Mouse (Mus musculus) small intestine, adult 2 months (tissue): ENCODE data around the gene Fam133b. TPM values are rescaled to one million over a fixed set of nuclear protein-coding genes. Genes with fewer than 3 reads are reported as not detected.

Experiments used
- H3K27ac ChIP-seq: fragments of 200-500 bp; 2 replicates; pipeline ENCODE4 v1.5.1; 2012; ENCODE audit warnings: low read depth, low read length, control low read depth, inconsistent platforms; ENCODE audit not compliant: insufficient read depth
- H3K27me3 ChIP-seq: fragments of 200-500 bp; 2 replicates; pipeline ENCODE4 v1.6.1; 2012; ENCODE audit warnings: mild to moderate bottlenecking, moderate library complexity, low read length, inconsistent platforms; ENCODE audit not compliant: control insufficient read depth, insufficient read depth
- H3K36me3 ChIP-seq: fragments of 200-500 bp; 2 replicates; pipeline ENCODE4 v1.6.1; 2012; ENCODE audit warnings: mild to moderate bottlenecking, low read length, control low read depth, inconsistent platforms; ENCODE audit not compliant: control insufficient read depth, insufficient read depth
- H3K4me1 ChIP-seq: fragments of 200-500 bp; 2 replicates; pipeline ENCODE4 v1.6.1; 2012; ENCODE audit warnings: low read length, inconsistent platforms, mixed read lengths; ENCODE audit not compliant: control insufficient read depth, insufficient read depth, insufficient read length
- H3K4me3 ChIP-seq: fragments of 200-500 bp; 2 replicates; pipeline ENCODE4 v1.5.1; 2012; ENCODE audit warnings: low read depth, mild to moderate bottlenecking, control low read depth, inconsistent platforms, low read length, moderate library complexity
- CTCF ChIP-seq: fragments of 200-500 bp; IDR thresholded peaks from 2 replicates; pipeline ENCODE4 v1.5.1; 2012; ENCODE audit warnings: low read depth, mild to moderate bottlenecking, control low read depth, inconsistent platforms, low read length, moderate library complexity, mixed read lengths; ENCODE audit not compliant: insufficient replicate concordance, insufficient read length; ENCODE audit errors: extremely low read depth
- POLR2A ChIP-seq: fragments of 200-500 bp; IDR thresholded peaks from 2 replicates; pipeline ENCODE4 v1.6.1; 2012; ENCODE audit warnings: low read depth, mild to moderate bottlenecking, control low read depth, inconsistent platforms, low read length, moderate library complexity
- WGBS: fragments of 180-500 bp; shearing (Covaris S2); methylation state at CpG from one replicate; pipeline ENCODE4 v1.1.7; 2018; 5-methylcytosine and 5-hydroxymethylcytosine counted together
- polyA plus RNA-seq: library from polyadenylated mRNA; depleted of rRNA; stranded (reverse); fragments of >200 nt; gene quantifications from 2 replicates; pipeline ENCODE4 v1.2.3, GENCODE M21; 2012

Fam133b gene
- polyA plus RNA-seq, 1 experiment, result 1.7 TPM

DNA sequence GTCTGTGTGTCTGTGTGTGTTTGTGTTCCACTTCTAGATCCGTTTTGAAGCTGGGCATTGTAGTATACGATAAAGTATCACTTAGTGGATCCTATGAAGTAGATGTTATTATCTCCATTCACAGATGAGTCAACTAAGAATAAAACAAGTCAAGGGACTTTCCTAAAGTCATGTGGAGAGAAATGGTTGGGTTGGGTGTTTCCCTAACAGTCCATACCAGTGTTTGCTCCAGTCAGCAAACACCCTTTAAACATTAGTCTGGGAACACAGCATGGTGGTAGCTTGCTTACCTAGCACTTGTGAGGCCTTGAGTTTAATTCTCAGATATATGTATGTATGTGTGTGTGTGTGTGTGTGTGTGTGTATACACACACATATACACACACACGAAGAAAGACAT is 34.1 kb upstream of the Fam133b start:
- Histone ChIP-seq H3K4me1 (peaks cover 4% of the 10 kb centered on the region), H3K27me3 (no peaks in the 10 kb centered on the region), H3K27ac (no peak overlapping the region), H3K4me3 (no peak overlapping the region), H3K36me3 (no peaks in the 10 kb centered on the region)
- WGBS, result 60% methylated on average over 3 of the region's 3 CpGs
- TF ChIP-seq CTCF, result no peak
- no peak for TF ChIP-seq POLR2A

DNA sequence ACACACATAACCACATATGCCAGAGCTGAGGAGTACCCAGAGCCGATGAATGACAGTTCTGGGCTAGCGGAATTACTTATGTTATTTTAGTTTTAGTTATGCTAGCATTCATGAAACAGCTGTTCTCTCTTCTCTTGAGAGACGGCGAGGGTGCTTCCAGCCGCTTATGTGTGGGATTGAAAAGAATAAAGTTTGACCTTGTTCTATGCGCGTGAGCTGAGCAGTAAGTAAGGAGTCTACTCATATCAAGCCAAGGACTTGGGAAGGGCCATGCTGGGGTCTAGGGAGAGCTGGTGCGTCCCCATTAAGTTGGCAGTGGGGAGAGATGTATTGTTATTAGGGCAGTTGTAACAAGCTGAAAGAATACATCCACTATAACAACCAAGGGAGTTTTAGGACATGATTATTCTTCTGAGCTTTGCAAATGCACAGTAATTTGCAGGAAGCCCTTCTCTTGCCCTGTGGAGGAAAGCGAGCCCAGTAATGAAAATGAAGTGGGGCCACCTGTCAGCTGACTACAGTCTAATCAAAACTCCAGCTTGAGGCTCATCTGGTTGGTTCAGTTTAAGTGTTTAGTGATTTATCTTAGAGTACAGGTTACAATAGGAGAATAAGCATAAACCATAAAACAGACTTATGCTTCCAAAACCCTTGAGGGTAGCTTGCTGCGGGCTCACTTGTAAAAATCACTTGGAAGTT is 32.4 kb upstream of the Fam133b start:
- no peak overlapping the region for H3K27ac ChIP-seq
- H3K27me3 ChIP-seq, result no peaks in the 10 kb centered on the region
- peaks cover 10% of the 10 kb centered on the region for H3K4me1 ChIP-seq
- no peak overlapping the region for H3K4me3 ChIP-seq
- 87% methylated on average over 10 of the region's 10 CpGs for WGBS
- no peak for TF ChIP-seq CTCF
- TF ChIP-seq POLR2A, result no peak
- H3K36me3 ChIP-seq, result no peaks in the 10 kb centered on the region

DNA sequence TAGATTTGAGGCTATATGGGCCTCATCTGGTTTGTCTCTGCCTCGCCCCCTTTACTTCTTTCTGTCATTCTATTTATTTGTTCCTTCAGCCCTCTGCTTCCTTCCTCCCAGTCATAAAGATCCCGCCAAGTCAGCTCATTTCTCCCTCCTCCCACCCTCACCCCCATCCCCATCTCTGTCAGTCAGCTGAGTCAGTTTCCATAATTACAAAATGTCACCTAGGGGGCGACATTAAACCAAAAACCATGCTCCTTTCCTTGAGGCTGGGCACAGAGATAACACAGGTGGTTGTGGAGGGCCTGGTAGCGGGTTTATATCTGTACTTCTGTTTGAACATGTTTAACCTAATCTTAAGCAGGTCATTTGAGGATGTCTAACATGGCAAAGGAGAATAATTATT is 31.0 kb upstream of the Fam133b start:
- peaks cover 12% of the 10 kb centered on the region for H3K4me1 ChIP-seq
- TF ChIP-seq CTCF (no peak), POLR2A (no peak)
- H3K27ac ChIP-seq, result no peak overlapping the region
- H3K4me3 ChIP-seq, result no peak overlapping the region
- 55% methylated on average over 4 of the region's 4 CpGs for WGBS
- H3K27me3 ChIP-seq, result no peaks in the 10 kb centered on the region
- no peaks in the 10 kb centered on the region for H3K36me3 ChIP-seq

DNA sequence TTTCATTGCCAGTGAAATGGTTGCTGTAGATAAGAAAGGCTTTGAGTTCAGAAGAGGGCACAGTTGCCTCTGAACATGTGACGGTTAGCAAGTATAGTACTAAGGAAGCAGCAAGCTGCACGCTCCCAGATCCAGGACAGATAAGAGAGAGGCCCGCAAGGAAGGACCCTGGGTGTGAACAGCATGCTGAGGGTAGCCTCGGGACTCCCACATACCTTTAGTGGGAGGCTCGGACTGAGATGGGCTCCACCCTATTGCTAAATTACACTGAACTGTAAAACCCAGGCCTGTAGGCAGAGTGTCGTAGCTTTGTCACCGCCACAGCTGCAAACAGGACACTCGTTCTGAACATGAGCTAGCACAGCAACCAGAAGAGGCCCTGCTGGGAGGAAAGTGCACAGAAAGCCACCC is 28.7 kb upstream of the Fam133b start:
- WGBS, result 29% methylated on average over 8 of the region's 8 CpGs
- Histone ChIP-seq H3K36me3 (0 out of 2 replicates have a peak, but pooled peaks cover 3% of the 10 kb centered on the region), H3K4me1 (peaks cover 8% of the 10 kb centered on the region; the same call in 1 of the 2 replicates), H3K27me3 (no peaks in the 10 kb centered on the region), H3K27ac (peak overlapping the region; percentile 36; the same call in 1 of the 2 replicates), H3K4me3 (no peak overlapping the region)
- no peak for TF ChIP-seq POLR2A
- no peak for TF ChIP-seq CTCF

DNA sequence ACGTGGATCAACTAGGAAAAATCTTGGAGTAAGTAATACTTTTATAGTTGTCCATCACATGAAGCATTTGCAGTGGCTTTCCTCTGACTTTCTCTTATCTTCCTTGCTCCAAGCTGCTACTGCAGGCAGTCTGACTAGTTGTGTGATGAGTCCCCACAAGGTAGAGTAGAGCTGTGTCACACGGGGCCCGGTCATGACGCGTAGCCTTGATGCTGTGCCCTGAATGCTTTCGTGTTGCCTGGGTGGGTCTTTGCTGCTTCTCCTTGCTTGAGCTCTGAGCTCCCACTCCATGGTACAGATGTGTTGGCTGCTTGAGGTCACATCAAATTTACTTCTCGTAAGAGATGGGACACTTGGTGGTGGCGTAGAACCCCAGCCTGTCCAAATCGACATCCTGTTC is 28.2 kb upstream of the Fam133b start:
- H3K4me3 ChIP-seq, result no peak overlapping the region
- no peaks in the 10 kb centered on the region for H3K27me3 ChIP-seq
- H3K4me1 ChIP-seq, result peaks cover 8% of the 10 kb centered on the region; the same call in 1 of the 2 replicates
- no peak for TF ChIP-seq POLR2A
- TF ChIP-seq CTCF, result no peak
- no peak overlapping the region for H3K27ac ChIP-seq
- 88% methylated on average over 9 of the region's 9 CpGs for WGBS
- H3K36me3 ChIP-seq, result peaks cover 4% of the 10 kb centered on the region; the same call in 1 of the 2 replicates

DNA sequence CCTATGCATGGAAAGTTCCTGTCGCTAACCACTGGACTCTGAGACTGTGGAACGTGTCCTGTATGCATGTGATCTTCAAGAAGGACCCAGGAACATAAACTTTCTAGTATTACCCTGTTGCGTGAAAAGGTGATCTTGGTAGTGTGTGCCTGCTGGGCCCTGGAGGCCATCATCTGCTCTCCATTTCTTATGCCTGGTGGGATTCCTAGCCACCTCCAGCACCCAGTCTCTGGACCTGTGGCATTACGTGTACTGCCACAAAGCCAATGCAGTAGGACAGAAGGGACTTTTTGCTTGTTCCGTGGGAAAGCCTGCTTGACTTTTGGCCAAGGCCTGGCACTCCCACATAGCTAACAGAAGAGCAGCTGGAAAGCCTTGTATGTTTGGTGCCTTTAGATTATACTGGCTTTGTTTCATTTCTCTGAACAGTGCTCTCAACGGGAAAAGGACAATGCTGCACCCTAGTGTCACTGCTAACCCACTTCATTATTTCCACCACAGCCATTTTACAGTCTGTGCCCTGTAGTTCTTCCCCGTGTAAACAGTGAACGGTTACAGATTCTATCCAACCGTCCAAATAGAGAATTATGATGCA is 27.1 kb upstream of the Fam133b start:
- peaks cover 8% of the 10 kb centered on the region; the same call in 1 of the 2 replicates for H3K4me1 ChIP-seq
- H3K4me3 ChIP-seq, result no peak overlapping the region
- peaks cover 8% of the 10 kb centered on the region for H3K36me3 ChIP-seq
- peak overlapping the region; percentile 8 for H3K27ac ChIP-seq
- H3K27me3 ChIP-seq, result no peaks in the 10 kb centered on the region
- WGBS, result 17% methylated on average over 9 of the region's 9 CpGs
- peak; percentile 30; the same call in 1 of the 2 replicates for TF ChIP-seq CTCF
- TF ChIP-seq POLR2A, result no peak

DNA sequence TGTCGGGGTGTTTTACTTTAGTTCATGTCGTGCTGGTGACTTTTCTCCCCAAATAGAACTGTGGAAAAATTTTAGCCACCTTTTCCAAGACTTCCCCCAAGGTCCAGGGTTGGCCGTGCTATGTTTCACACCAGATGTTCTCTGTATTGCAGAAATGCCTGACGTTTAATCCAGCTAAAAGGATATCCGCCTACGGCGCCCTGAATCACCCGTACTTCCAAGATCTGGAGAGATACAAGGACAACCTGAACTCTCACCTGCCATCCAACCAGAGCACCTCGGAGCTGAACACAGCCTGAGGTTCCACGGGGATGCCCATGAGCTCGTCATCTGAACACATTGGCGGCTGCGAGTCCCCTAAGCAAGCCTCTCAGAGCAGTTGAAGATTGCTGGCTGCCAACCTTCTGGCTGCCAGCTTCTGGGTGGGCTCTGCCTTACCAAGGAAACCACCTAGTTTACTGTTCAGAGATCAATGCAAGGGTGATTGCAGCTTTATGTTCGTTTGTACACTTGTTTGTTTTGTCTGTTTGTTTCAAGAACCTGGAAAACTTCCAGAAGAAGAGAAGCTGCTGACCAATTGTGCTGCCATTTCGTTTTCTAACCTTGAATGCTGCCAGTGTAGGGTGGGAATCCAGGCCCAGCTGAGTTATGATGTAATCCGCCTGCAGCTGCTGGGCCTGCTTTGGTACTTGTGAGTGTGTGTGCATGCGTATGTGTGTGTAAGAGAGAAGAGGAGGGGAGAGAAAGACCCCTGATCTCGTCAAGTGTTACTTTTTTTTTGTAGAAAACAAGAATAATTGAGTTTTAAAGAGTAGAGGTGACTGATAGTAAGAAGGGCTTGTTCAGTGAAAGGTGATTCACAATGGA is 22.9 kb upstream of the Fam133b start:
- no peak overlapping the region for H3K4me3 ChIP-seq
- WGBS, result 82% methylated on average over 18 of the region's 18 CpGs
- TF ChIP-seq CTCF (no peak), POLR2A (no peak)
- peaks cover 16% of the 10 kb centered on the region for H3K36me3 ChIP-seq
- H3K27ac ChIP-seq, result no peak overlapping the region
- peaks cover 3% of the 10 kb centered on the region; the same call in 1 of the 2 replicates for H3K4me1 ChIP-seq
- H3K27me3 ChIP-seq, result no peaks in the 10 kb centered on the region
